Mouse (Mus musculus): ENCODE data around the gene Knop1.

- TF ChIP-seq CTCF (IDR thresholded peaks at IDR 0.05; ENCODE audit: control insufficient read depth, insufficient read depth, insufficient replicate concordance, low read depth, low read length) (no peak), POLR2A (IDR thresholded peaks at IDR 0.05; ENCODE audit: control insufficient read depth, low read depth, low read length) (no peak)
These were observed 34.0 kb downstream of the Knop1 start for GRCm38 (mm10) chr7:118821887-118822556.

Measured in testis, adult 2 months (tissue).